Mouse (Mus musculus): Measurements from ENCODE around the gene Cdr2l. TPM values are rescaled to one million over a fixed set of nuclear protein-coding genes. Genes with fewer than 3 reads are reported as not detected.

Gene Cdr2l
- total RNA-seq (2014; fragmentation: Nextera tagmentation) (not detected in 2 replicates), total RNA-seq (2017) (0.38 TPM in 1 of 2 replicates, not detected in the other)

- 0 out of 2 replicates have a peak, but pooled peaks have one; percentile 51 for ATAC-seq (replicated peaks; ENCODE audit: low FRiP score, low TSS enrichment, poor library complexity, severe bottlenecking)
Measured at GRCm38 (mm10) chr11:115381743-115382539, at the start of gene Cdr2l. TSS of gene Cdr2l (plus strand) at chr11:115381916.

DNA sequence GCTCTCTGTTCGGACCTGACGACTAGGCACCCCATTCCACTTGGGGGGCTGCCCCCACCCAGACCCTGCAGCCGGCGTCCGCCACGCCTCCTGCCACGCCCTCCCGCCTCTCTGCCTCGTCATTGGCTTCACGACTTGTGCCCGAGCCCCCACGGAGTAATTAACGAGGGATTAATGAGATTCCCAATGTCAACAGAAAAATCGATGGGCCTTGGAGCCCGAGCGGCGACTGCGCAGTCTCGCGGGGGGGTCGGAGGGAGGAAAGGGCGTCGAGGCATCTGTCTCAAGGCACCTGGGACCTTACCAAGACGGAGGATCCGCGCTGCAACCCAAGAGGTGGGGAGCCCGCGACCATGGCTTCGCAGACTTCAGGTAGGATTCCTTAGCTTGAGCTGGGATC is 47.2 kb upstream of the Cdr2l start, which contains the start of gene Otop3:
Gene Otop3, plus strand, starts transcription at position 201 of the 400 bp plus-strand sequence.
- no peak for ATAC-seq (replicated peaks; ENCODE audit: low FRiP score, low TSS enrichment, poor library complexity, severe bottlenecking)

DNA sequence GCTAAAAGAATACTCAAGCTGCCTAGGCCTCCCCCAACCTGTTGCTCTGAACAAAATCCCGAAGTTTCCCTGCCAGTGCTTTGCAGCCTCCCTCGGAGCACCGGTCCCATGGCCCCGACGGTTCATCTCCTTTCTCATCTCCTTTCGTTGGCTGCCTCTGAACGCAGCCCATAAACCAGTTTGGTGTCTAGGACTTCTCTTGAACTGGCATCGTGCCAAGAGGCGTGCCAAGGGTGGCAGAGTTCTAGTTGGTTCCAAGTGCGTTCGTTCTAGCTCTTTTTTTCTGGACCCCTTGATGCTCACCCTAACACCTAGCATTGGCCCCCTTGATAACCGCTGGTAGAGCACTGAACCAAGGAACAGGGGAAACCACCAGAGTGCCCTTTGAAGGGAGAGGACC is 46.5 kb upstream of the Cdr2l start:
- no peak for ATAC-seq (replicated peaks; ENCODE audit: low FRiP score, low TSS enrichment, poor library complexity, severe bottlenecking)

GRCm38 (mm10) chr11:115336115-115336514 is 45.6 kb upstream of the Cdr2l start:
- no peak for ATAC-seq (replicated peaks; ENCODE audit: low FRiP score, low TSS enrichment, poor library complexity, severe bottlenecking)

DNA sequence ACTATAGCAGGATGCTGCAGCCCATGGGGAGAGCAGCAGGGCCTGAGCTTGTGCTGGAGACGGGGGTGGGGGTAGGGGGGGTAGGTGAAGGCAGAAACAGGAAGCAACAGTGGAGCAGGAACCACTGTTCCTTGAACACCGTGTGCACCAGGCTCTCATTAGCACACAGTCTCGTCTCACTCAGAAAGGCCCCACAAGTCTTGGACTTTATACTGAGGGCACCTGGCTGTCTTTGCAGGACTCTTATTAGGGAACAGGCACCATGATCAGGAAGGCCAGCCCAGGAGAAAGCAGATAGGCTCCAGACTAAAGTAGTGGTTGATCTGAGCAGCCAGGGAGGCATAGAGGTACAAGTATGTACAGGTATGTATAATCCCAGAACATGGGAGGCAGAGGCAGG is 44.4 kb upstream of the Cdr2l start:
- no peak for ATAC-seq (replicated peaks; ENCODE audit: low FRiP score, low TSS enrichment, poor library complexity, severe bottlenecking)

DNA sequence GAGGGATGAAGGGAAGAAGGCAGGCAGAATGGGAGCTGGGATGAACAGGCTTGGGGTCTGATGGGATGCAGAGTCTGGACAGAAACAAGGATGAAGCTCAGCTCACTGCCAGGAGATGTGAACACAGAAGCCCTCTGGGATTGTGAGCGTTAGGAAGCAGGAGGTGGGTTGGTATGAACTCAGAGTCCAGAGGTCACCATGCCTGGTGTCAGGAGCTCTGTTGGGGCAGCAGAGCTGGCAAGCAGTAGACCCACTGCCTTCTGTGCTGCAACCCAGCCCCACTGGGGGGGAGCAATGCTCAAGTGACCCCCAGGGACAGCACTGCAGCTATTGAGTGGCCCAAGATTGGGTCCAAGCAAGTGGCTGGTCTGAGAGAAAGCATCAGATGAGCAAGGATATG is 43.9 kb upstream of the Cdr2l start:
- no peak for ATAC-seq (replicated peaks; ENCODE audit: low FRiP score, low TSS enrichment, poor library complexity, severe bottlenecking)

GRCm38 (mm10) chr11:115341246-115341645 is 40.5 kb upstream of the Cdr2l start:
- no peak for ATAC-seq (replicated peaks; ENCODE audit: low FRiP score, low TSS enrichment, poor library complexity, severe bottlenecking)

- ATAC-seq (replicated peaks; ENCODE audit: low FRiP score, low TSS enrichment, poor library complexity, severe bottlenecking), result no peak
Measured at GRCm38 (mm10) chr11:115341866-115342265, 39.9 kb upstream of the Cdr2l start.

DNA sequence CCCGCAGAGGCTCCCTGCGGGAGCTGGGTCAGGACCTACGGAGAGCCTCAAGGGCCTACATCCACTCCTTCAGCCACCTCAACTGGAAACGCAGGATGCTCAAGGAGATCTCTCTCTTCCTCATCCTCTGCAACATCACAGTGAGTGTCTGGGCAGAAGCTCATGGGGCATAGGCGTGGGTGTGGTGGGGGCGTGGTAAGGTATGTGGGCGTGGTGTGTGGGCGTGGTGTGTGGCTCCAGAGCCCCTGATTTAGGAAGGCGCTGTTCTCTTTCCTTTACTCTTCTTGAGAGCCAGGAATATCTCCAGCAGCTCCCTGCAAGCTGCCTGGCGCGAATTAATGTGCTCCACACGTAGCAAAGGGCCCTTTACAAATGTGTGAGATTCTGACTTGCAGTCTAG is 36.7 kb upstream of the Cdr2l start:
- ATAC-seq (replicated peaks; ENCODE audit: low FRiP score, low TSS enrichment, poor library complexity, severe bottlenecking), result no peak; the same call in 1 of the 2 replicates

GRCm38 (mm10) chr11:115345515-115345914 is 36.2 kb upstream of the Cdr2l start:
- no peak for ATAC-seq (replicated peaks; ENCODE audit: low FRiP score, low TSS enrichment, poor library complexity, severe bottlenecking)

- ATAC-seq (replicated peaks; ENCODE audit: low FRiP score, low TSS enrichment, poor library complexity, severe bottlenecking), result no peak
Measured at GRCm38 (mm10) chr11:115348681-115349248, 33.0 kb upstream of the Cdr2l start.

DNA sequence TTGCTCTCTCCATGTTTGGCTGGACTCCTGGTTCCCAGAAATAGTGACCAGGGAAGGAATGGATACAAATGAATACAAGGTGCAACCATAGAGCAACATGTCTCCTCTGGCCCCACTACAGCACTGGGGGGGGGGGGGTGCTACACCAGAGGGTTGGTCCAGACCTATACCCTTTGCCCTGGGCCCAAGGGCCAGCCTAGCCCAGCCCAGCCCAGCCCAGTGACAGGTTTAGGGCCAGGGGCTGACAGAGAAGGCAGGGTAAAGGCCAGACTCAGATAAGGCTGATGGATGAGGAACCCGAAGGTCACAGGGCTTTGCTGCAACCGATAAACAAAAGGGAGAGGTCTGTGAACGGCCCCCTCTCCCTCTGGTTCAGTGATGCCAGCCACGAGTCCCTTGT is 31.7 kb upstream of the Cdr2l start:
- ATAC-seq (replicated peaks; ENCODE audit: low FRiP score, low TSS enrichment, poor library complexity, severe bottlenecking), result no peak

GRCm38 (mm10) chr11:115353375-115353774 is 28.3 kb upstream of the Cdr2l start:
- no peak for ATAC-seq (replicated peaks; ENCODE audit: low FRiP score, low TSS enrichment, poor library complexity, severe bottlenecking)

DNA sequence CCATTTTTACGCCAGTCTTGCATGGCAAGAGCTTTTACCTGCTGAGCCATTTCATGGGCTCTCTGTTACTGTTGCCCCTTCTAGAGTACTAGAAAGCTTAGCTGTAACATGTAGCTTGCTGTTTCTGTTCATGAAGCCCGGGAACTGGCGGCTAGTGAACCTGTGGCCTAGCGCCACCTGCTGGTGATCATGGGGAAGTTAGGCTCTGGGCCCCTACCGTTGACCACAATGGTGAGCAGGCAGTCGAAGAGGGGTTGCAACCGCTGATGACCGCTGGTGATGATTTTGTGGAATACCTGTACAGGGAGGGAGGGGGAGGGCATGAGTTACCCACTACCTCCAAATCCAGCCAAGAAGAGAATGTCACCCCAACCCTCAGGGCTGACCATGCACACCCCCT is 27.5 kb upstream of the Cdr2l start:
- ATAC-seq (replicated peaks; ENCODE audit: low FRiP score, low TSS enrichment, poor library complexity, severe bottlenecking), result peak; percentile 66; the same call in 1 of the 2 replicates

DNA sequence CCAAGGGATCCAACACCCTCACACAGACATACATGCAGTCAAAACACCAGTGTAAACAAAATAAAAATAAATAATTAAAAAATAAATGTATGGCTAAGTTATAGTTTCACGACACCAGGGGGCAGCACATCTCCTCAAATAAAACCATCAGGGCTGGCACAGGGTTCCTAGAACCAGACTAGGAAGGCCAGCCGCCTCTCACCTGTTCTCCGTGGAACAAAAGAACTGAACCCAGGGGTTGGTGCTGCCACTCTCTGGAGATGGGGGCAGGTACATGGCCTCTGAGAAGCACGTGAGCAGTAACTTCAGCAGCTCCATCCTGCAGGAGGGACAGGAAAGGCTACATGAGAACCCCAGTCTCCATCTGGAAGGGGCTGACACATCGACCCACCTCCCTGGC is 23.2 kb upstream of the Cdr2l start:
- no peak for ATAC-seq (replicated peaks; ENCODE audit: low FRiP score, low TSS enrichment, poor library complexity, severe bottlenecking)

GRCm38 (mm10) chr11:115359293-115359692 is 22.4 kb upstream of the Cdr2l start:
- no peak for ATAC-seq (replicated peaks; ENCODE audit: low FRiP score, low TSS enrichment, poor library complexity, severe bottlenecking)

DNA sequence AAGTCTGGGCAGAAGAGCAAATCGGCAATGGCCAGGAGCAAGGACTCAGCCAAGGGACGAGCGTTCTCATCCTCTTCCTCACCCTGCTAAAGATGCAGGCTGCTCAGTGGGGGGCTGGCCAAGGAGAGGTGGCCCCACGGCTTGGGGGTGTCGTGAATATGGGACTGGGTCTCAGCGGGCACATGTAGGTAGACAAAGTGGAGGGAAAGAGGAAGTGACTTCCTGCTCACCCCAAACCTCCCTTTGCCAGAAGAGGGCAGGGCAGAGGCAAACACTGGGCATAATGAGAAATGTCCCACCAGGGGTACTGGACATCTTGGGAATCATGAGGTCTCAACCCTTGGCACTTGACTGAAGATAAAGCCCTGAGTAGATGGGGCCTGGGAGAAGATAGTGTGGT is 22.0 kb upstream of the Cdr2l start:
- no peak for ATAC-seq (replicated peaks; ENCODE audit: low FRiP score, low TSS enrichment, poor library complexity, severe bottlenecking)

GRCm38 (mm10) chr11:115364136-115364535 is 17.6 kb upstream of the Cdr2l start:
- ATAC-seq (replicated peaks; ENCODE audit: low FRiP score, low TSS enrichment, poor library complexity, severe bottlenecking), result no peak

GRCm38 (mm10) chr11:115366039-115366705 is 15.5 kb upstream of the Cdr2l start:
- ATAC-seq (replicated peaks; ENCODE audit: low FRiP score, low TSS enrichment, poor library complexity, severe bottlenecking), result no peak

DNA sequence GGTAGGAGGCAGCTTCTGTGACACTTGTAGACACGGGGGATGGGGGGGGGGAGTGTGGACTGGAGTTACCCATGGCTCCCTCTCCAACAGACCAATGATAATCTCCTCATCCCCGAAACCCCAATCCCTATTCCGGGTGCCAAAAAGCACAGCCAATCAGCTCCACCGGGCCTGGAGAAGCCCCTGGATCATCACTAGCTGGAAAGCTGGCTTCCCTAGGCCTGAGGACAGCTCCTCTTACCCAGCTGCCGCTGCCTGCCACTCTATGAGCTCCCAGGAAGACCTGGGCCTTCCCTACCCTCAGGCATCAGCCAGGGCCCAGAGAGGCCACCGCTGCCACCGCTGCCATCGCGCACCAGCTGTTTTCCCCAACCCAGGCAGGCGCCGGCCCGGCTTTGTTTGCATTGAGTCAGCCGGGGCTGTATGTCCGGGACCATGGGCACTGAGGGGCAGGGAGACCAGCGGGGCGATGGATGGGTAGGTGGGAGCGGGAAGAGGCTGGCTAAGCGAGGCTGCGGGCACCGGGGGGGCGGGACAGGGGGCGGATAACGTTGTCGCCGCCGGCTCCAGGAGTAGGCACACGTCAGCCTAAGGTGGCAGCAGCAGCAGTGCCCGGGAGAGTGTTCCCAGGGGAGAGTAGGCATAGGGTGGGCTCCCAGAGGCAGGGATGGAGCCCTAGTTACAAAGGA is 14.9 kb upstream of the Cdr2l start:
- ATAC-seq (replicated peaks; ENCODE audit: low FRiP score, low TSS enrichment, poor library complexity, severe bottlenecking), result no peak

Data from megakaryocyte-erythroid progenitor cell, adult 5-6 weeks (primary cell).